Mouse (Mus musculus) hindbrain, postnatal 0 days (tissue): ENCODE results near the gene Elp1. TPM values are rescaled to one million over a fixed set of nuclear protein-coding genes. Genes with fewer than 3 reads are reported as not detected.

ENCODE experiments used
- ATAC-seq: fragments of 200-750 bp; cut with Nextera tagmentation; 2 replicates; pipeline ENCODE4 v1.8.0; 2017; ENCODE audit warnings: mild to moderate bottlenecking, moderate TSS enrichment, moderate library complexity
- DNase-seq: peaks from one replicate; pipeline ENCODE4 v3.0.0-alpha.2; 2015; ENCODE audit warnings: low spot score
- H3K27ac ChIP-seq: fragments of 300-500 bp; sonication (generic); 2 replicates; pipeline ENCODE4 v1.5.1; 2014; ENCODE audit warnings: mild to moderate bottlenecking
- H3K27me3 ChIP-seq: fragments of 300-500 bp; sonication (generic); 2 replicates; pipeline ENCODE4 v1.6.1; 2014; ENCODE audit warnings: low read length, mixed read lengths; ENCODE audit not compliant: insufficient read depth
- H3K36me3 ChIP-seq: fragments of 300-500 bp; sonication (generic); 2 replicates; pipeline ENCODE4 v1.6.1; 2014; ENCODE audit warnings: low read length, mixed read lengths; ENCODE audit not compliant: insufficient read depth
- H3K4me1 ChIP-seq: fragments of 300-500 bp; sonication (generic); 2 replicates; pipeline ENCODE4 v1.6.1; 2014; ENCODE audit warnings: antibody characterized with exemption, low read length, mixed read lengths; ENCODE audit not compliant: insufficient read depth
- H3K4me2 ChIP-seq: fragments of 300-500 bp; sonication (generic); 2 replicates; pipeline ENCODE4 v1.6.1; 2014; ENCODE audit warnings: low read depth, mild to moderate bottlenecking, low read length, moderate library complexity, mixed read lengths
- H3K4me3 ChIP-seq: fragments of 300-500 bp; sonication (generic); 2 replicates; pipeline ENCODE4 v1.5.1; 2014; ENCODE audit warnings: low read length
- H3K9ac ChIP-seq: fragments of 300-500 bp; sonication (generic); replicated peaks from 2 replicates; pipeline ENCODE4 v1.6.1; 2014; ENCODE audit warnings: mild to moderate bottlenecking, low read length, moderate library complexity, mixed read lengths
- H3K9me3 ChIP-seq: fragments of 300-500 bp; sonication (generic); 2 replicates; pipeline ENCODE4 v1.6.1; 2016; ENCODE audit warnings: low read length, mixed read lengths
- CTCF ChIP-seq: IDR thresholded peaks from 2 replicates; pipeline ENCODE4 v1.5.1; 2016; ENCODE audit warnings: antibody characterized with exemption, control low read depth, low read depth
- WGBS: fragments of 180-500 bp; shearing (Covaris S2); extraction: QIAGEN DNeasy Blood & Tissue Kit; methylation state at CpG from one replicate; pipeline ENCODE4 v1.1.7; 2014; 5-methylcytosine and 5-hydroxymethylcytosine counted together
- polyA plus RNA-seq: library from polyadenylated mRNA; unstranded; fragments of >200 nt; fragmentation: Nextera tagmentation; extraction: Ambion mirVana; gene quantifications from 2 replicates; pipeline ENCODE4 v1.2.1, GENCODE M21; 2015
- total RNA-seq: library from RNA; depleted of rRNA; stranded (reverse); fragments of >200 nt; gene quantifications from 2 replicates; pipeline ENCODE4 v1.2.3, GENCODE M21; 2014

Elp1 gene
- total and polyA plus RNA-seq, 2 experiments from 2014 or later = 44.2 to 94.6 TPM

- no peak overlapping the region for H3K27ac ChIP-seq
- H3K9me3 ChIP-seq = no peaks in the 10 kb centered on the region
- peak; percentile 52 for DNase-seq
- 0 out of 2 replicates have a peak, but pooled peaks have one; percentile 49 for ATAC-seq
- H3K27me3 ChIP-seq = no peaks in the 10 kb centered on the region
- TF ChIP-seq CTCF = peak; percentile 64
- H3K4me2 ChIP-seq = no peak overlapping the region
- H3K4me1 ChIP-seq = no peaks in the 10 kb centered on the region
- H3K4me3 ChIP-seq = no peak overlapping the region
- WGBS = 45% methylated on average over 1 of the region's 1 CpGs
- H3K36me3 ChIP-seq = peaks cover 79% of the 10 kb centered on the region
- no peak overlapping the region for H3K9ac ChIP-seq
Observed at GRCm38 (mm10) chr4:56791373-56791772, 10.8 kb downstream of the Elp1 start.

- ATAC-seq = no peak
- H3K4me1 ChIP-seq = no peaks in the 10 kb centered on the region
- 88% methylated on average over 1 of the region's 1 CpGs for WGBS
Observed at GRCm38 (mm10) chr4:56771065-56771464, 31.1 kb downstream of the Elp1 start.

DNA sequence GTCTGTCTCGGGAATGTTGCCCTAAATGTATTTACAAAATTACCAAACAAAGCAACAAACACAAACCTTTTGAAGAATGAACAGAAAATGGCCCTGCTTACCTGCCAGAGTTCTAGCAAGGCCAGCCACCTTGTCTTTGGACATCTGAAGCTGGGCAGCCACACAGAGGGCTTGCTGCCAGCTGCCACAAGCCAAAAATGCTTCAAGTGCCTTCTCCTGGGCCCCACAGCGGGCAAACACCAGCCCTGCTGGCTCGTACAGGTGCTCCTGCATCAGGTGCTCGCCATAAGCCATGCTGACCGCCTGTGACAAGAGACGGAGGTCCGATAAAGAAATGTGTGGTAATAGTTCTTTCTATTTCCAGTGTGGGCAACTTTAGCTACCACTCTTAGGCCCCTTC lies 33.2 kb downstream of the Elp1 start:
- Histone ChIP-seq H3K4me3 (no peak overlapping the region), H3K9ac (no peak overlapping the region), H3K9me3 (no peaks in the 10 kb centered on the region), H3K36me3 (peaks cover 80% of the 10 kb centered on the region), H3K27me3 (no peaks in the 10 kb centered on the region), H3K4me2 (no peak overlapping the region), H3K27ac (no peak overlapping the region), H3K4me1 (no peaks in the 10 kb centered on the region)
- no peak for TF ChIP-seq CTCF
- ATAC-seq (no peak), DNase-seq (no peak)
- 95% methylated on average over 7 of the region's 7 CpGs for WGBS

More at GRCm38 (mm10) chr4:56771065-56771464, 31.1 kb downstream of the Elp1 start:
- Histone ChIP-seq H3K36me3 (peaks cover 84% of the 10 kb centered on the region), H3K4me3 (no peak overlapping the region), H3K4me2 (no peak overlapping the region), H3K9me3 (no peaks in the 10 kb centered on the region), H3K27me3 (no peaks in the 10 kb centered on the region), H3K9ac (no peak overlapping the region), H3K27ac (no peak overlapping the region)
- DNase-seq = no peak
- TF ChIP-seq CTCF = no peak

- TF ChIP-seq CTCF = no peak
- Histone ChIP-seq H3K36me3 (peaks cover 70% of the 10 kb centered on the region), H3K4me2 (no peak overlapping the region), H3K9ac (no peak overlapping the region), H3K9me3 (no peaks in the 10 kb centered on the region), H3K27me3 (no peaks in the 10 kb centered on the region), H3K4me3 (no peak overlapping the region), H3K4me1 (no peaks in the 10 kb centered on the region), H3K27ac (no peak overlapping the region)
- 76% methylated on average over 5 of the region's 5 CpGs for WGBS
- DNase-seq (no peak), ATAC-seq (no peak)
Observed at GRCm38 (mm10) chr4:56767861-56768284, 34.3 kb downstream of the Elp1 start.

GRCm38 (mm10) chr4:56757693-56758092 lies 44.4 kb downstream of the Elp1 start:
- no peak for TF ChIP-seq CTCF
- WGBS = 90% methylated on average over 1 of the region's 1 CpGs
- Histone ChIP-seq H3K36me3 (peaks cover 68% of the 10 kb centered on the region), H3K27me3 (no peaks in the 10 kb centered on the region), H3K4me3 (no peak overlapping the region), H3K4me1 (no peaks in the 10 kb centered on the region), H3K4me2 (no peak overlapping the region), H3K27ac (no peak overlapping the region), H3K9me3 (no peaks in the 10 kb centered on the region), H3K9ac (no peak overlapping the region)
- ATAC-seq (no peak), DNase-seq (no peak)

DNA sequence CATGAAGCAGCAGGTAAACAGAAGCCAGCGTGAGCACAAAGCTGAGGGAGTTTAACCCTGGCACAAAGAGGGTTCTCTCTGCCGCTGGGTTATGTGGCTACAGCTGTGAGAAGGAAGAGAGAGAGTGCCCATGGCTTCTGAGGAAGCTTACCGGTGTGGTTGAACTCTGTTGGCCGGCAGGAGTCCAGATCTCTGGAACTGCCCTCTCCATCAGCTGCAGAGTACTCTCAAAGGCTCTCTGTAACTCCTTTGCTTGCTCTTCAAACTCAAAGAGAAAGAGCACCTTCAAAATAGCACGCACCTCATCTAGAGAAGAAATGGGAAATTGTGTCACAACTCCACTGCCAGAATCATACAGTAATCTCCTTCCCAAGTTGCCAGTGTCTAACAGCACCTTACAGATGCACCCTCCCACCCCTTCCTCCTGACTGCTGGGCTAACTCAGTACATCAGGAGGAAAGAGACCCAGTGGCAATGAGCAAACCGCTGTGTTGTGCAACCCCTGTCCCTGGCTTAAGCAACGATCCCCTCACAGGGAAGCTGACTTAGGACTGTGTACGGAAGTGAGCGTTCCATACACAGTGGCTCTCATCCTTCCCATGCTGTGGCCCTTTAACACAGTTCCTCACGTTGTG lies 45.0 kb downstream of the Elp1 start:
- WGBS = 92% methylated on average over 10 of the region's 10 CpGs
- no peak for ATAC-seq

GRCm38 (mm10) chr4:56756021-56756420 lies 46.1 kb downstream of the Elp1 start:
- H3K27me3 ChIP-seq = no peaks in the 10 kb centered on the region
- H3K36me3 ChIP-seq = peaks cover 73% of the 10 kb centered on the region
- DNase-seq (no peak), ATAC-seq (no peak)
- TF ChIP-seq CTCF = no peak
- no peak overlapping the region for H3K27ac ChIP-seq
- no peak overlapping the region for H3K4me3 ChIP-seq
- WGBS = 86% methylated on average over 5 of the region's 5 CpGs
- no peak overlapping the region for H3K9ac ChIP-seq
- no peaks in the 10 kb centered on the region for H3K9me3 ChIP-seq
- no peaks in the 10 kb centered on the region for H3K4me1 ChIP-seq
- no peak overlapping the region for H3K4me2 ChIP-seq

More for the DNA sequence above, 45.0 kb downstream of the Elp1 start:
- Histone ChIP-seq H3K27me3 (no peaks in the 10 kb centered on the region), H3K4me1 (no peaks in the 10 kb centered on the region), H3K9me3 (no peaks in the 10 kb centered on the region), H3K36me3 (peaks cover 68% of the 10 kb centered on the region), H3K4me2 (no peak overlapping the region), H3K4me3 (no peak overlapping the region), H3K9ac (no peak overlapping the region), H3K27ac (no peak overlapping the region)
- no peak for TF ChIP-seq CTCF
- no peak for DNase-seq
